Mouse (Mus musculus) lung, embryonic 14.5 days (tissue): ENCODE results near the gene Akr7a5. TPM values are rescaled to one million over a fixed set of nuclear protein-coding genes. Genes with fewer than 3 reads are reported as not detected.

Experiments used
- ATAC-seq: fragments of 200-750 bp; cut with Nextera tagmentation; 2 replicates; pipeline ENCODE4 v1.8.0; 2017; ENCODE audit warnings: mild to moderate bottlenecking, moderate TSS enrichment, moderate library complexity; ENCODE audit not compliant: insufficient read depth
- DNase-seq: peaks from one replicate; pipeline ENCODE4 v3.0.0-alpha.2; 2015
- H3K27ac ChIP-seq: fragments of 300-500 bp; sonication (generic); 2 replicates; pipeline ENCODE4 v1.5.1; 2014; ENCODE audit warnings: low read depth, mild to moderate bottlenecking, moderate library complexity
- H3K27me3 ChIP-seq: fragments of 300-500 bp; sonication (generic); 2 replicates; pipeline ENCODE4 v1.6.1; 2014; ENCODE audit warnings: low read length, control low read depth; ENCODE audit not compliant: insufficient read depth
- H3K36me3 ChIP-seq: fragments of 300-500 bp; sonication (generic); 2 replicates; pipeline ENCODE4 v1.6.1; 2014; ENCODE audit warnings: control low read depth; ENCODE audit not compliant: insufficient read depth
- H3K4me1 ChIP-seq: fragments of 300-500 bp; sonication (generic); 2 replicates; pipeline ENCODE4 v1.6.1; 2014; ENCODE audit warnings: antibody characterized with exemption, control low read depth; ENCODE audit not compliant: insufficient read depth
- H3K4me2 ChIP-seq: fragments of 300-500 bp; sonication (generic); 2 replicates; pipeline ENCODE4 v1.6.1; 2014; ENCODE audit warnings: mild to moderate bottlenecking
- H3K4me3 ChIP-seq: fragments of 300-500 bp; sonication (generic); 2 replicates; pipeline ENCODE4 v1.5.1; 2014; ENCODE audit warnings: low read depth, low read length
- H3K9ac ChIP-seq: fragments of 300-500 bp; sonication (generic); 2 replicates; pipeline ENCODE4 v1.6.1; 2014
- H3K9me3 ChIP-seq: fragments of 300-500 bp; sonication (generic); 2 replicates; pipeline ENCODE4 v1.6.1; 2016; ENCODE audit warnings: low read depth, low read length, control low read depth
- CTCF ChIP-seq: IDR thresholded peaks from 2 replicates; pipeline ENCODE4 v1.5.1; 2016; ENCODE audit warnings: antibody characterized with exemption, low read depth
- WGBS: fragments of 180-500 bp; shearing (Covaris S2); extraction: QIAGEN DNeasy Blood & Tissue Kit; methylation state at CpG from one replicate; pipeline ENCODE4 v1.1.7; 2014; 5-methylcytosine and 5-hydroxymethylcytosine counted together
- polyA plus RNA-seq: library from polyadenylated mRNA; unstranded; fragments of >200 nt; fragmentation: Nextera tagmentation; extraction: Ambion mirVana; gene quantifications from 2 replicates; pipeline ENCODE4 v1.2.1, GENCODE M21; 2014

Akr7a5 gene
- polyA plus RNA-seq, 1 experiment from 2014 or later = 101 TPM

DNA sequence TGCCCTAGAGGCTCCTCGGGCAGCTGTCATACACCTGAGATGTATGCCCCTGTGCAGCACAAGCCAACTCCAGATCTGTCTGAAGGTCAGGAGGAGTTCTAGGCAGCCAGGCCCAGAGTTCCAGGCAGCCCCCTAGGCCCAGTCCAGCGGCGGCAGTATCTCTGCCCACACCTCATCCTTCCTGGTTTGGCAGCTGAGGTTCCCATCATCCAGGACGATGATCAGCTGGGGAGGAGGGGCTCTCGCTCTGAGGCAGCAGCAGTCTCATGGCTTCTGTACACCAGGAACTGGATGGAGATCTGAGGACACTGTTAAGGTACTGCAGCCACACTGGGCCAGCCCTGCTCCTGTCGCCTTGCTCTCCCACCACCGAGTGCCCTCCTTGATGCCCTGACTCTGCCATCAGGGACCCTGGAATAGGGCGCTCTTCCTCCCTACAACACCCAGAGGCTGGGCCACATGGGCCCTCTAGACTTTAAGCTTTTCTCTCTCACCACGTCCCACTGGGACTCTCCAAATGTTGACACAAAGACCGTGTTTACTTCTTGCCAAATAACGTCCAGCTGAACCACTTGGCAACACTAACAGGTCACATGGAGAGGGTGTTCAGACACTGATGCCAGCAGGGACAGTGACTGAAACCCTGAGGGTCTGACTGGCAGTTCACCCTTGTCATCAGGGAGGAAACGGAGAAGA is 11.7 kb upstream of the Akr7a5 start:
- H3K4me2 ChIP-seq = no peak overlapping the region
- peaks cover 27% of the 10 kb centered on the region; the same call in 1 of the 2 replicates for H3K36me3 ChIP-seq
- no peak overlapping the region for H3K9ac ChIP-seq
- TF ChIP-seq CTCF = no peak
- H3K4me3 ChIP-seq = no peak overlapping the region
- 47% methylated on average over 12 of the region's 12 CpGs for WGBS
- DNase-seq = peak; percentile 57
- no peaks in the 10 kb centered on the region for H3K4me1 ChIP-seq
- H3K9me3 ChIP-seq = no peaks in the 10 kb centered on the region
- H3K27me3 ChIP-seq = no peaks in the 10 kb centered on the region
- no peak overlapping the region for H3K27ac ChIP-seq
- ATAC-seq = peak; percentile 23; the same call in 1 of the 2 replicates

DNA sequence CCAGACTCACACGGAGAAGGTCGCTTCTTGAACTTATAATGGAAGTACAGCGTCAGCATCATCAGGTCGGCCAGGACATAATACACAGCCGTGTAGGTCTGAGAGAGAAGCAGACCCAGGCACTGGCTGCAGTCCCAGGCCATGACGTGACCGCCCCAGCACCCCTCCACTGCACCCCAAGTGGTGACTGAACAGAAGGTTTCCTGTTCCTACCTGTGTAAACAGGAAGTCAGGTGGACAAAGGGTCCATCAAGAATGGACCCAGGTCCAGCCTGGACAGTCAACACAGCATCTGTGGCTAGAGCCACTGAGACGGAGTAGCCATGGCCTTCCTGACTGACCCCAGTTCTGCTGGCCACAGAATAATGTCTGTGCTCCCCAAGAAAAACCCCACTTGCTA is 8.8 kb upstream of the Akr7a5 start:
- 76% methylated on average over 8 of the region's 8 CpGs for WGBS
- Histone ChIP-seq H3K4me3 (no peak overlapping the region), H3K4me2 (no peak overlapping the region), H3K9me3 (no peaks in the 10 kb centered on the region), H3K27me3 (no peaks in the 10 kb centered on the region), H3K9ac (no peak overlapping the region), H3K27ac (no peak overlapping the region), H3K4me1 (no peaks in the 10 kb centered on the region), H3K36me3 (peaks cover 25% of the 10 kb centered on the region; the same call in 1 of the 2 replicates)
- ATAC-seq (no peak), DNase-seq (no peak)
- no peak for TF ChIP-seq CTCF

- Histone ChIP-seq H3K4me3 (no peak overlapping the region), H3K9ac (no peak overlapping the region), H3K27me3 (no peaks in the 10 kb centered on the region), H3K27ac (no peak overlapping the region), H3K4me1 (no peaks in the 10 kb centered on the region), H3K9me3 (no peaks in the 10 kb centered on the region), H3K36me3 (peaks cover 22% of the 10 kb centered on the region; the same call in 1 of the 2 replicates), H3K4me2 (no peak overlapping the region)
- TF ChIP-seq CTCF = no peak
- DNase-seq (no peak), ATAC-seq (no peak)
- WGBS = 48% methylated on average over 5 of the region's 5 CpGs
Observed at GRCm38 (mm10) chr4:139302241-139302640, 8.3 kb upstream of the Akr7a5 start.

- Histone ChIP-seq H3K9me3 (no peaks in the 10 kb centered on the region), H3K27me3 (no peaks in the 10 kb centered on the region), H3K9ac (no peak overlapping the region), H3K4me3 (no peak overlapping the region), H3K36me3 (peaks cover 18% of the 10 kb centered on the region; the same call in 1 of the 2 replicates), H3K4me2 (no peak overlapping the region), H3K4me1 (no peaks in the 10 kb centered on the region), H3K27ac (no peak overlapping the region)
- WGBS = 79% methylated on average over 3 of the region's 3 CpGs
- ATAC-seq (no peak), DNase-seq (no peak)
- no peak for TF ChIP-seq CTCF
Observed at GRCm38 (mm10) chr4:139305521-139305920, 5.0 kb upstream of the Akr7a5 start.

- peaks cover 3% of the 10 kb centered on the region; the same call in 1 of the 2 replicates for H3K36me3 ChIP-seq
- 82% methylated on average over 5 of the region's 5 CpGs for WGBS
- no peaks in the 10 kb centered on the region for H3K27me3 ChIP-seq
- H3K4me1 ChIP-seq = no peaks in the 10 kb centered on the region
- no peaks in the 10 kb centered on the region for H3K9me3 ChIP-seq
- ATAC-seq = no peak
- H3K27ac ChIP-seq = no peak overlapping the region
- no peak for TF ChIP-seq CTCF
- H3K4me3 ChIP-seq = no peak overlapping the region
- H3K4me2 ChIP-seq = no peak overlapping the region
- DNase-seq = no peak
- H3K9ac ChIP-seq = no peak overlapping the region; the same call in 1 of the 2 replicates
Observed at GRCm38 (mm10) chr4:139307916-139308315, 2.6 kb upstream of the Akr7a5 start.

- Histone ChIP-seq H3K4me1 (no peaks in the 10 kb centered on the region), H3K4me3 (peak overlapping the region; percentile 93), H3K9ac (peak overlapping the region; percentile 83), H3K36me3 (peaks cover 2% of the 10 kb centered on the region; the same call in 1 of the 2 replicates), H3K27ac (no peak overlapping the region), H3K9me3 (no peaks in the 10 kb centered on the region), H3K4me2 (peak overlapping the region; percentile 97), H3K27me3 (no peaks in the 10 kb centered on the region)
- ATAC-seq (no peak), DNase-seq (no peak)
- peak; percentile 53 for TF ChIP-seq CTCF
- 18% methylated on average over 6 of the region's 6 CpGs for WGBS
Observed at GRCm38 (mm10) chr4:139309651-139310050, 893 bp upstream of the Akr7a5 start.

DNA sequence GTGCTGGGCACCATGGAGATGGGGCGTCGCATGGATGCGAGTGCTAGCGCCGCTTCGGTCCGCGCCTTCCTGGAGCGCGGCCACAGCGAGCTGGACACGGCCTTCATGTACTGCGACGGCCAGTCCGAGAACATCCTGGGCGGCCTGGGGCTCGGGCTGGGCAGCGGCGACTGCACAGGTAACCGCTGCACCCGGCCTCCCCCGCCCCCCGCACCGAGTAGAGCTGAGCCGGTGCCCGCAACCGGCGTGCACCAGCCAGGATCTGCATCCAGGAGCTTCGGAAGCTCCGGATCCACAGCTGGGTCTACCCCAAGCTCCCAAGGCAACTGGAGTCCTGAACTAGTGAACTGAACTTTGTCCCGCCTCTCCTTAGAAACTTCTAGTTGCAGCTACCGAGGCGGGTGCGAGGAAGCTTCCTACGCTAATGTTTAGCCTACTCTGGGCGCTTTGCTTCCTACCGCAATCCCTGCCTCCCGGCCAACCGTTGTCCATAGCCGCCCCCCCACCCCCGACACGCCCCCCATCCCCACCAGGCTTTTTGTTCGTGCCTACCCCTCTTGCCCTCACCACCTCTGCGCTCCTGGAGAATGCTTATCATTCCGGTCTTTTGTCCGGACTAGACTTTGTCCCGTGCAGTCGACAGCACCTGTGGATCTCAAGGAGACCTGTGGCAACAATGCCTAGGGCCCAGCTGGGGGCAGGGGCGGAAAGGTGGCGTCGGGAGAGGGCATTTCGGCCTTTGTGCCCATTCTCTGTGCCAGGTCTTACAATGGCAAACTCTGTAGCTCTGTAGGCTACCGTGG is 556 bp downstream of the Akr7a5 start:
- Histone ChIP-seq H3K27me3 (no peaks in the 10 kb centered on the region), H3K4me2 (peak overlapping the region; percentile 97), H3K9me3 (no peaks in the 10 kb centered on the region), H3K4me3 (peak overlapping the region; percentile 93), H3K9ac (peak overlapping the region; percentile 83), H3K36me3 (peaks cover 14% of the 10 kb centered on the region; the same call in 1 of the 2 replicates), H3K4me1 (no peaks in the 10 kb centered on the region), H3K27ac (peak overlapping the region; percentile 73)
- TF ChIP-seq CTCF = no peak
- DNase-seq (peak; percentile 35), ATAC-seq (peak; percentile 82)
- whole genome bisulfite sequencing = under 1% methylated on average over 53 of the region's 53 CpGs
